Mouse (Mus musculus): ENCODE measurements at regions not wholly inside any gene's neighbourhood (a gene's known extent, or its start where the extent isn't known, plus 50 kb on each side); places are given as distances from the start of the nearest gene placed in this dataset.

- TF ChIP-seq CTCF (IDR thresholded peaks at IDR 0.05; ENCODE audit: control insufficient read depth, insufficient read depth, insufficient replicate concordance, low read depth, low read length) = no peak
- TF ChIP-seq POLR2A (IDR thresholded peaks at IDR 0.05; ENCODE audit: control insufficient read depth, low read depth, low read length) = no peak
These were observed 301.2 kb upstream of the Jag1 start for GRCm38 (mm10) chr2:137417691-137418090.
